Mouse (Mus musculus): Measurements from ENCODE around the gene Sync.

Sync gene

DNA sequence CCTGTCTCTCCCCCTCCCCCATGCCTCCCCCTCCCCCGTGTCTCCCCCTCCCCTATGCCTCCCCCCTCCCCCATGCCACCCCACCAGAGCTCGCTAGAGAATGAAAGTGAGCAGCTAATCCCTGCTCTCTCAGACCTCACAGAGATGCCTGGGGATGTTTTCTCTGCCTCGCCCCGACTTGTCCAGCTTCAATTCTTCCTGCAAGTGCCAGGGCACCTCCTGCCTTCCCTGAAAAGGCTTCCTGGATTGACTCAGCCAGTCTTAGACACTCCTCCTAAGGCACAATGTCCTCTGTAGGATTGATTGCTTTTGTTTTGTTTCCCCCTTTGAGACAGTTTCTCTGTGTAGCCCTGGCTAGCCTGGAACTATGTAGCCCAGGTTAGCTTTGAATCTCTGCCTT, 26.2 kb upstream of the Sync start, which contains the start of gene C77080:
Gene C77080, minus strand, starts transcription at position 209 of the 400 bp plus-strand sequence.
- no peak for DNase-seq (ENCODE audit: extremely low read depth, insufficient read length, low spot score)

DNA sequence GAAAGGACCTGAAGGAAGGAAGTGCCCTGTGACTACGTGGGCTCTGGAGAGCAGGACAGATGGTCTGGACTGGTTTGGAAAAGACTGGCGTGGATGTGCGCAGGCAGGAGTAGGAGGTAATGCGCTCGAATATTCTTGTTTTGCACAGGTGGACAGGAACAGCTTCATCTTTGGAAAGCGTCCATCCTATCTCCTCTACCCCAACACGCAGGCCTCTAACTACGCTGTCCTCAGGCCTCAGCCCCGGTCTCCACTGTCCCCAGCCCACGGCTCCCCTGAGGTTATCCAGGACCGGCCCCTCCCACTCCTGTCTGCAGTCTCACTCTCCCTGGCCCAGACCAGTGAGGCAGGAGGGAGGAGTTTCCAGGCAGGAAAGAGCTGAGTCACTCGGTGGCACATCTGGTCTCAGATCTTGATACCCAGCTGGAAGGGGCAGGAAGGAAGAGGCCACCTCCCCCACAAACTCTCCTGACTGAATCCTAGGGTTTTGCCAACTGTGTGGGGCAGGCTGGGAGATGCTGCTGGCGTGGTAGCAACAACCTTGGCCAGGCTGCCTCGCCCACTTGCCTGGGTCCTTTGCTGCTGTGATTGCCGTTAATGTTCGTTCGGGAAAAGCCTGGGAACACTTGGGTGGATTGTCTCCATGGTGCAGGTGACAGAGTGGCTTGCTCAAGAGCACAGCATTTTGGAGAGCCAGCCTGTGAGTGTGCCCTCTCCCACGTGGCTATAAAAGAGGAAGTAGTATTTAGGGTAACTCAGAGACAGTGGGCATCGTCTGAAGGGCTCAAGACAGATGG, 24.0 kb upstream of the Sync start:
- peak; percentile 91 for DNase-seq (ENCODE audit: extremely low read depth, insufficient read length, low spot score)

DNA sequence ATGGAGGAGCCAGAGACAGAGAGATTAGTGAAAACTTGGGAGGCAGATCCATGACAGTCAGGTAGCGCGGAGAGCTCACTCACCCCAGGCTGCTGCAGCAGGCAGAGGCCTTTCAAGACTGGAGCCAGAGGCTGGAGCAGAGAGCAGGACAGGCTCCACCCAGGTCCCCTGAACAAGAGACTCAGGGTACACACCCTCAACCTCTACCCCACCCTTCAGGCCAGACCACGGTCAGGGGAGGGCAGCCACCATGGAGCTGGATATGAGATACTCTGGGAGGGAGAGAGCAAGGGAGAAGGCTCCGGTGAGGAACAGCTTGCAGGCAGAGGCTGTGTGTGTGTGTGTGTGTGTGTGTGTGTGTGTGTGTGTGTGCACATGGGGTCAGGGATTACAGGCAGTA, 21.2 kb upstream of the Sync start:
- no peak for DNase-seq (ENCODE audit: extremely low read depth, insufficient read length, low spot score)

DNA sequence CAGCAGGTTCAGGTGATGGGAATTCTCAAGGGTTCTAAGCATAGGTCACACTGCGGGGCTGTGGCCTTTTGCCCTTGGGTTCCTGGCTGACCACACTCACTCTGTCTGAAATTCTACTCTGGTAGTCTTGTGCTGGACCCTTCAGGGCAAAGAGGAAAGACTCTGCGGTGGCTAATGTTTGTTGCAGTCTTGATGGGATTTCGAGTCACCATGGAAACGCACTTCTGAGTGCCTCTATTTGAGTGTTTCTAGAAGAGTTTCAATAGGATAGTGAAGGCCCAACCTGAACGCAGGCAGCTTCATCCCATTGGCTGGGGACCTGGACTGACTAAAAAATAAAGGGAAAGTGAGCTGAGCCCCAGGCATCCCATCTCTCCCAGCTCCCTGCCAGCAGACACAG, 20.6 kb upstream of the Sync start:
- no peak for DNase-seq (ENCODE audit: extremely low read depth, insufficient read length, low spot score)

DNA sequence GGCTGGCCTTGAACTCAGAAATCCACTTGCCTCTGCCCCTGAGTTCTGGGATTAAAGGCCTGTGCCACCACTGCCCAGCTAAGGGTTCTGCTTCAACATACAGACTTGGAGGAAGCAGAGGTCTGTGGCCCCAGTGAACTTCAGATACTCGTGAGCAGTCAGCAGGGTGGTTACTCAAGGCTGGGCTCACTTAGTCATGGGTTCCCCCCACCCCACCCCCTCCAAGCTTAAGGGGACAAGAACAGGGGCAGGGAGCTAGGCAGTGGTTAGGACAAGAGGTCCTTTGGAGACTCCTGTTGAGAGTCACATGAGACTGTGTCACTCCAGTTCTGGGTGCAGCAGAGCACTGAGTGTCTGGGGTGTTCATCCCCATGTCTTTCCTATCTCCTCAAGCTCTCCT, 18.7 kb upstream of the Sync start:
- DNase-seq (ENCODE audit: extremely low read depth, insufficient read length, low spot score): no peak

DNA sequence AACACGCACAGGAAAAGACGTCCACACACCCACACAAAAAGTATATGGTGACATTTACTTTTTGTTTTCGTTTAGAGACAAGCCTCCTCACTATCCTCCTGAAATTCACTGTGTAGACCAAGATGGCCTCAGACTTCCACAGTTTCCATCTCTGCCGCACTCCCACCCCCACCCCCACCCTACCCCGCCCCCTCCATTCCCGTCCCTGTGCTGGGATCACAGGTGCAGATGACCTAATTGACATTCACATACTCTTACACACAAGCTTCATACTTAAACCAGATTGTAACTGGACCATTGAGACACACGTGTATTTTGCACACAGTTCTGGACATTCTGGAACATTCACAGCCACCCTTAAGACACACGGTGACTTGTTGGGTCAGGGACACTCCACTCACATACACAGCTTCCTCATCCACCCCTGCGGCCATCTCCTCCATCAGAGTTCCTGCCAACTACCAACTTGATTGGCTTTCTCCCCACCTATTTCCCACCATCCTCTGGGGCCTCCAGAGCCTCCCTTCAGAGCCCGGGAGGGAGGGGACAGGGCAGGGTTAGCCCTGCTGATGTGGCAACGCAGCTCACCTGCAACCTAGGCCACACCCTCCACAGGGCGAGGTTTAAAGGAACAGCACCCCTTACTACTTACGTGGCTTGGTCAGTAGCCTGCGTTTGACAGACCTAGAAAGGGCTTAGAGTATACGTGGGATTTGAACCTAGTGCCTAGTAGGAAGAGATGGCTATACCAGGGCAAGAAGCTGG, 15.2 kb upstream of the Sync start:
- no peak for DNase-seq (ENCODE audit: extremely low read depth, insufficient read length, low spot score)

DNA sequence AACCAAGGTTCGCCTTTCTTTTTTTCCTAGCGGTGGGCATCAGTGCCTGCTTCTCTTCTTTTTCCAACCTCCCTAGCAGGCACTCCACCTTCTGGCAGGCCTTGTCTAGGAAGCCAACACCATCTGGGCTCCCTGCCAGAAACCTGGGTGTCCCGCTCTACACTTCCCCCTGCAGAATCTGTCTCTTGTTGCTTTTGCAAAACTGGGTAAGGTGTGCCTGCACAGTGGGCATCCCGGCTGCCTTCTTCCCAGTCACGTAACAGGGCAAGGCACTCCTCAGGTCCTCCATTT, 14.7 kb upstream of the Sync start:
- peak; percentile 48 for DNase-seq (ENCODE audit: extremely low read depth, insufficient read length, low spot score)

DNA sequence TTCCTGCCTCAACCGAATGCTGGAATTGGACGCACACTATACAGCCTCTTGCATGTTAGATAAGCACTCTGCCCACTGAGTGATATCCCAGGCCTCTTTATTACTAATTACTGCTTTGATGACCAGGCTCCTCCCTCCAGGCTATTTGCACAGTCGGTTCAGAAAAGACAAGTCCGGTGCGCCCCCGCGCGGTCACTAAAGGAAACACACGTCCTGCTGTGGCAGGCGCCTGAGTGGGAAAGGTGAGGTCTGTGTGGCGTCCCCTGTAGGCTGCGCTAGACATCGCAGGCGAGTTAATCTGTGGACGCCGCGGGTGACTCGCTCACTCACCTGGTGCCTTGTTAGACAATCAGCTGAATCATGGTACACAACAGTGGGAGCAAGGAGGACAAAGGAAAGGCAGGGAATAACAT, 11.0 kb upstream of the Sync start:
- peak; percentile 77 for DNase-seq (ENCODE audit: extremely low read depth, insufficient read length, low spot score)

DNA sequence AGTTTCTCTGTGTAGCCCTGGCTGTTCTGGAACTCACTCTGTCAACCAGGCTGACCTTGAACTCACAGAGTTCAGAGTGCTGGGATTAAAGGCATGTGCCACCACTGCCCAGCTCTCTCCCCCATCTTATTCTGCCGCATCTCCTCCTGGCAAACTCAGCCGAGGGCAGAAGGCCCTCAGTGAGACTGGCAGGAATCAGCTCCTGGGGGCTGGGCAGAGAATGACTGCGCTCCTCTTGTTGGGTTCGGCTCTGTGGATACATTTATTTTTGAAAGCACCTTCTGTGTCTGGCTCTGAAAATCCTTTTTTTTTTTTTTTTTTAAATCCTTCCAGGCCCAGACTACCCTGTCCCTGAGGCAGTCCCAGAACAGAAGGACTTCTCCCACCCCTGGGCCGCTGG, 4.6 kb upstream of the Sync start:
- DNase-seq (ENCODE audit: extremely low read depth, insufficient read length, low spot score): no peak

DNA sequence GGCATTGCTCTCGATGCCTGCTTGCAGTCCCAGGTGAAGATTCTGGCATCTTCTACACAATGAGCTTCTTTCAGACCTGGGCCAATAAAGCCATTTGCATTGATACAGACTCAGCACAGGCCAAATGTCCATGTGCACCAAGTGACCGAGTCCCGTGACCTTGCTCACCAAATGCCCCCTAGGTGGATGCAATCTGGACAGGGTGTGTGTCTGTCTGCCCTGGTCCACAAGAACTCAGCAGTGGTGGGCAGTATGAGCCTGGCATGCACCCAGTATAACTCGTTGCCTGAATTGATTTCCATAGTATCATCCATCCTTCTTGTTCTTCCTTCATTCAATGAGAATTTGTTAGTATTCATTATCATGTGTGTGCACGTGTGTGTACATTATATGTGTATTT, 4.2 kb upstream of the Sync start:
- DNase-seq (ENCODE audit: extremely low read depth, insufficient read length, low spot score): no peak

DNA sequence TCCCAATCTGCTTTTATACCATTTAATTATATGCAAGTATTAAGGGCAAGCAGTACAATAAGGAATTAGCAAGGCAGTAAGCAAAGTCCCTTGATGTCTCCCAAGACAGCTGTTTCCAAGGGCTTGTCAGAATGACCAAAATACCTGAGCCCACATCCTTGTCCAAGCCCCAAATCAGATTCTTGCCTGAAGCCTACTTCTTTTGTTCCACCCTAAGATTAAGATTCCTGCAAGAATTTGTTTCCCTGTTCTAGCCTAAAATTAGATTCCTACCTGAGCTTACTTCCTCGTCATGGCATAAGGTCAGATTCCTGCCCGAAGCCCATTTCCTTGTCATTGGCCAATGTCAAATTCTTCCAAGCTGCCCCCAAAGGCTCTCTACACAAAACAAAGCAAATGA, 2.7 kb upstream of the Sync start:
- no peak for DNase-seq (ENCODE audit: extremely low read depth, insufficient read length, low spot score)

DNA sequence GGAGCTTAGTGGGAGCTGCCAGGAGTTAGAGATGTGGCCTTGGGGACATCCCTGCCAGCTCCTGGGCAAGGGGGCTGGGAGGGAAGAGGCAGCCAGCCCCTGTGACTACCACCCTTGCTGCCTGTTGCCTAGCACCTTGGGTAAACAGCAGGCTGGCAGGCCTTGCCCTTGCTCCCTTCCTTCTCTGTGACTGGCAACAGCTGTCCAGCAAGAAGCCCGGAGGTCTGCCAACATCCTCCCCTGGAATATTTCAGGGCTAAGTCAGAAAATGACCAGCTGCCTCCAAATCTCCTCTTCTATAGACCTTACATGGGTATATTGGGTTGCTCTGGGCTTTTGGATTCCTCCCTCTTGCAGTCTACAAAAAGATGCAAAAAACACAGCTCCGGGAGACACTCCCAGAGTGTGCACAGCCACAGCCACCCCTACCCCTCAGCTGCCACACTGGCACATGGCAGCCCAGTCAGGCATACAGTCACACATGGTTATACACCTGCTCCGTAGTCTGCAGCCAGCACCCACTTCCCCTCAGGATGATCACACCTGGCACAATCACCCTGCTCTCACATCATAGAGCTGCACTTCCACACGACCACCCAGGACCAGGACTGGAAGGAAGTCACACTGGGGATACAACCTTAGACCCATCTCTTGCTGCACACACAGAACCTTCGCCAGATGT, 1.3 kb upstream of the Sync start:
- DNase-seq (ENCODE audit: extremely low read depth, insufficient read length, low spot score): peak; percentile 73

DNA sequence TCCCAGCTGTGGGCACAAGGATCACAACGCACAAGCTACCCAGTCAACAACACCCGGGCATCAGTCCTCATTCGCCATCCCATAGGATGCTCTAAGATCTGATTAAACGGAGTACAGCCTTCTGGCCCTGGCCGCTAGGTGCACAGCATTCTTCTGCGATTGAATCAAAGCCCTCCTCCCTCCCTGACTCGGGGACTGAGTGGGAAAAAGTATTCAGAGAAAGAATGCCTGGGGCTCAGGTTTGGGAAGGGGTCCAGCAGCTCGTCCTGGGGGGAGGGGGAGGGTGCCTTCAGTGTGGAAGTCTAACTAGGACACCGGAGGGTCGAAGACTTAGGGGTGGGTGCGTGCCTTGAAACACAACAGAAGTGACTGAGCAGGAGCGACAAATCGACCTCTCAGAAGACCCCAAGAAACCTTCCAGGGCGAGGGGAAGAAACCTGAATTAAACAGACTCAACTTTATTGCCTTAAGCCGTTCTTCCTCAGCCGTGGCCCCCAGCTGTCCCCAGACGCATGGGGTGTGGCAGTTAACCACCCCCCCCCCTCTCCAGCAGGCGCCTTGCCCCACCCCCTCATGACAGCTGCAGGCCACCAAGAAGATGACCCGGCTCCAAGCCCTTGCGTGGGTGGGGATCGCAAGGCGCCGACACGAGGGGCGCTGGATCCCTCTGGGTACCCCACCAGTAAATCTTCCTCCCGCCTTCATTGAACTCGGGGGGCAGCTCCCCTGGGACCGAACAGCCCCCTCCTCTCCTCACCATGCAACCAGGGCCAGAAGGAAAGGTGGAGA, 540 bp upstream of the Sync start:
- DNase-seq (ENCODE audit: extremely low read depth, insufficient read length, low spot score): peak; percentile 69

DNA sequence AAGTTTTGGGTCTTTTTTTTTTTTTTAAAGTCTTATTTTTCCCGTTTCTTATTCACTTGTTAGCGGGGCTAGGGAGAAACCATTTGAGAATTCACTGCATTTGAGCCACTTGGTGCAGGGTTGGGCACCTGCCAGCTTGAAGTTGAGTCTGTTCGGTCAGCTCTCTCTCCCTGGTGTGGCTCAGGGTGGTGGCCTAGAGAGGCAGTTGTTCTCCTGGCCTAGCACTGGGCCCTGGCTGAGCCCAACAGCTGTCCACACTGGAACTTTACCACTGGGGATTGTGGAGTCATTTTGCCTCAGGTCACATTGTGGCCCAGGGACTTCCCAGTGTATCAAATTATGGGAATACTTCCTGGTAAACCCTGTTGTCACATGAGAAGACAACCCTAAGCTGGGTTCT, 650 bp downstream of the Sync start:
- DNase-seq (ENCODE audit: extremely low read depth, insufficient read length, low spot score): peak; percentile 64

DNA sequence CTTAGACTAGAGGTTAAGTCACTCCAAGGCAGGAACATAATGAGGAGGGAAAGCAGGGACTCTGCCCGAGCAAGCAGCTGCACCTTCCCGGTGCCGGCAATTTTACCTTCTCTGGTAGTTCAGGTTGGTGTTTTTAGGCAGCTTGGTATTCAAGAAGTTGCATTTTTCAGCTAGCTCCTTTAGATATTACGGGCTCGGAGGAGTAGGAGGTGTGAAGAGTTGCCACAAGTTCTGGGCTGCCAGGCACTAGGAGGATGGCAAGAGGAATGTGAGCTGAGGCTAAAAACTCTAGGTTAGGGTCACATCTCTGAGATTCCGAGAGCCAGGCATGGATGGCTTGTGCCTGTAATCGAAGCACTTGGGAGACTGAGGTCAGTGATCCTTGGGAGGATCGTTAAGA, 2.3 kb downstream of the Sync start:
- no peak for DNase-seq (ENCODE audit: extremely low read depth, insufficient read length, low spot score)

DNA sequence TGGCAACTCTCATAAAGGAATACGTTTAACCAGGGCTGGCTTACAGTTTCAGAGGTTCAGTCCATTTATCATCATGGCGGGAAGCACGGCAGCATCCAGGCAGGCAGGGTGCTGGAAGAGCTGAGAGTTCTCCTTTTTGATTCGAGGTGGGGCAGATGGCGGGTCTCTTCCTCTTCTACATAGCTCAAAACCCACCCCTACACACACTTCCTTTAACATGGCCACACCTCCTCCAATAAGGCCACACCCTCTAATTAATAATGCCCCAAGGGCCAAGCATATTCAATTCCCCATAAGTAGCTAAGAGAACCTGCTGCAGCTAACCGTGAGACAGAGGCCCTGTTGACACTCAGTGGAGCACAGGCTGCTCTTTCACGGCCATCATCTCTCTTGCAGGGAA, 5.4 kb downstream of the Sync start:
- DNase-seq (ENCODE audit: extremely low read depth, insufficient read length, low spot score): no peak

DNA sequence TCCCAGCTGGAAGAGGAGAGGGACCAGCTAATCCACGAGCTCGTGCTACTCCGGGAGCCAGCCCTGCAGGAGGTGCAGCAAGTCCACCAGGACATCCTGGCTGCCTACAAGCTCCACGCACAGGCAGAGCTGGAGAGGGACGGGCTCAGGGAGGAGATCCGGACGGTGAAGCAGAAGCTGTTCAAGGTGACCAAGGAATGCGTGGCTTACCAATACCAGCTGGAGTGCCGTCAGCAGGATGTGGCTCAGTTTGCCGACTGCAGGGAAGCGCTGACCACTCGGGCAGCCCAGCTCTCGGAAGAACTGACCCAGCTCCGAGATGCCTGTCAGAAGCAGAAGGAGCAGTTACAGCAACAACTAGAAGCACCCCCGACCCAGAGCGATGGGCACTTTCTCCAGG, 6.3 kb downstream of the Sync start:
- no peak for DNase-seq (ENCODE audit: extremely low read depth, insufficient read length, low spot score)

DNA sequence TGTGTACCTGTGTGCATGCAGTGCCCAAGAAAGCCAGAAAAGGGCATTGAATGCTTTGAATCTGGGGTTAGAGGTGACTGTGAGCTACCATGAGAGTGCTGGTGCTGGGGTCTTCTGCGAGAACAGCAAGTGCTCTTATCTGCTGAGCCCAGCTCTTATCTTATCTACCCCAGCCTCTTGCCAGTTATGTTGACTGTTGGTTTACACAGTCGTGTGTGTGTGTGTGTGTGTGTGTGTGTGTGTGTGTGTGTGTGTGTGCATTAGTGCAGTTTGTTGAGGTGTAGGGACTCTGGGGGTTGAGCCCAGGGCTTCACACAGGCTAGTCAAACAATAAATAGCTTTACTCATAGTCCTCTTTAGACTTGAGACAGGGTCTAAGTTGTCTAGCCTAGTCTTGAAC, 7.8 kb downstream of the Sync start:
- no peak for DNase-seq (ENCODE audit: extremely low read depth, insufficient read length, low spot score)

DNA sequence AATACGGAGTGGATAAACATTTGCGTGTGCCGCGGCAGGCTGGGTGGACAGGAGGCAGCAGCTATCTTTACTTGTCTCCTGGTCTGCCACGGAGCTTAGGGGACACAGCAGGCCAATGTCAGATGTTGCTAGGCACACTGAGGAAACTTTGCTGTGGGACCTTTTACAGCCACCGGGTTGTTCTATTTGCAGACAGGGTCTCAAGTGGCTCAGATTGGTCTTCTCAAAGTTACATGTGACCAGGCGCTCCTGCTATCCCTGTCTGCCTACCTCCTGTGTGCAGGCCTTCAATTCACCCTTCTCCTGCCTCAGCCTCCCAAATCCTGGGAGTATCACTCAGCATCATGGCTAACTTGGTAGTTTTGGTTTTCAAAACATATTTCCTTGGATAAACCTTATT, 8.6 kb downstream of the Sync start:
- DNase-seq (ENCODE audit: extremely low read depth, insufficient read length, low spot score): no peak

DNA sequence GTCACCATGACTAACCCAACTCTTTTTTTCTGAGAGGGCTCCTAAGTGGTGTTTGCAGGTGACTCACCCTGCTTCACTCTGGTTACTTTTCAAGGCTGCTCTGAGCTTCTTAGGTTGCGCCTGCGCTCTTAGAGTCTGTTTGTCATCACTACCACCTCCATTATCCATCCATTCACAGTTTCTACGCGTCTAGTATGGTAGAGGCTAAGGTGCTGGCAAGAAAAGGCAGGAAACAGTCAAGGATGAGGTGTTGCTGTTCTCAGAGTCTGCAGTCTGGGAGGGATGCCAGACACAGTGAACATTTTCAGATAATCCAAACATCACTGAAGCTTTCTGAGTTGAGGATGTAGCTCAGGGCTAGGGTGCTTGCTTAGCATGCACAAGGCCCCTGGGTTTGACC, 10.3 kb downstream of the Sync start:
- DNase-seq (ENCODE audit: extremely low read depth, insufficient read length, low spot score): no peak

DNA sequence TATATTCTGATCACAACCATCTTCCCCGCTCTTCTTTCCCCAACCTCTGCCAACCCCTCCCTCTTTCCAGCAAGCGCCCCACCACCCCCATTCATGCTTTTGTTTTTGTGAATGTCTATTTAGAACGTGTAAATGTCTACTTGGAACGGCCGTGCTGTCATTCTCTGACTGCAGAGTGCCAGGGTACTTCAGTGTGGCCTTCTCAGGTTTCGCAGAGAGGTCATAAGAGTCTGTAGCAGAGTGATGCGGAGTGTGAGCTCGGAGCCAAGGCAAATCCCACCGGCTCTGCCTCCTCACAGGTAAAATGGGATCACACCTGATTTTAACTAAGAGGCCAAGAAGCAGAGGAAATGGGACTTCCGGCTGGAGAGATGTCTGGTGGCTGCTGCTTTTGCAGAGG, 11.7 kb downstream of the Sync start:
- no peak for DNase-seq (ENCODE audit: extremely low read depth, insufficient read length, low spot score)

Measured in 3134 (cell line).